Mouse (Mus musculus): Measurements from ENCODE around the gene Mid1. TPM values are rescaled to one million over a fixed set of nuclear protein-coding genes. Genes with fewer than 3 reads are reported as not detected.
"Not testable (repeated sequence)": the region's sequence is repeated elsewhere in the genome, so short reads cannot be mapped to it uniquely, and the experiment has no call there.

The Mid1 gene
- polyA plus RNA-seq, 2 experiments from 2014 or later: 0.89 to 1.3 TPM

DNA sequence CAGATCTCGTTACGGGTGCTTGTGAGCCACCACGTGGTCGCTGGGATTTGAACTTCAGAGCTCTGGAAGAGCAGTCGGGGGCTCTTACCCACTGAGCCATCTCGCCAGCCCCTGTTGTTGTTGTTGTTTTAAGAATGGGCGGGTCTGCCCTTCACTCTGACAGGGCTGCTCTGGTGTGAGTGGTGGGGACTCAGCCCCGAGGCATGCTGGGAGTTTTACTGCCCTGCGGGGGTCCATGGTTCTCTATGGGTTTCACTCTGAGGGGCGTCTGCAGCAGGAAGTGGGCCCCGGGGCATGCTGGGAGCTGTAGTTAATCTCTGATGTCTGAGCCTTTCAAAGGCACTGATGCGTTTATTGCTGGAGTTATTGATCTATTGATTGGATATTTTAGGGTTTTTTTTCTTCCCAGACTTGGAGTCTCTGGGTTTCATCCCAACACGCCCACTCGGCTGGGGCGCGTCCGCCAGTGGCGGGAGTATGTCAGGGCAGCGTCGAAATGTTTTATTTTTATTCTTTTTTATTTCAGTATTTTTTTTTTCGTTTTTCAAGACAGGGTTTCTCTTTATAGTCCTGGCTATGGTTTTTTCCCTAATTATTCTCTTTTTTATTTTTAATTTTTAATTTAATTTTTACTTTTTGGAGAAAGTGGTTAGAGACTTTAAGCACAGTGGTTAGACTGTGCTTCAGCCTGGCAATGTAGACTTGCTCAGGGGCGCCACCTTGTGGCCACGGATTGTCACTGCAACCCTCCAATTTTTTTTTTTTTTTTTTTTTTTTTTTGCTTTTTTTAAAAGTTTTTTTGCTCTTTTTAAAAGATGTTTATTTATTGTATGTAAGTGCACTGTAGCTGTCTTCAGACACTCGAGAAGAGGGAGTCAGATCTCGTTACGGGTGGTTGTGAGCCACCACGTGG, 332.6 kb downstream of the Mid1 start:
- not testable (repeated sequence) for ATAC-seq

DNA sequence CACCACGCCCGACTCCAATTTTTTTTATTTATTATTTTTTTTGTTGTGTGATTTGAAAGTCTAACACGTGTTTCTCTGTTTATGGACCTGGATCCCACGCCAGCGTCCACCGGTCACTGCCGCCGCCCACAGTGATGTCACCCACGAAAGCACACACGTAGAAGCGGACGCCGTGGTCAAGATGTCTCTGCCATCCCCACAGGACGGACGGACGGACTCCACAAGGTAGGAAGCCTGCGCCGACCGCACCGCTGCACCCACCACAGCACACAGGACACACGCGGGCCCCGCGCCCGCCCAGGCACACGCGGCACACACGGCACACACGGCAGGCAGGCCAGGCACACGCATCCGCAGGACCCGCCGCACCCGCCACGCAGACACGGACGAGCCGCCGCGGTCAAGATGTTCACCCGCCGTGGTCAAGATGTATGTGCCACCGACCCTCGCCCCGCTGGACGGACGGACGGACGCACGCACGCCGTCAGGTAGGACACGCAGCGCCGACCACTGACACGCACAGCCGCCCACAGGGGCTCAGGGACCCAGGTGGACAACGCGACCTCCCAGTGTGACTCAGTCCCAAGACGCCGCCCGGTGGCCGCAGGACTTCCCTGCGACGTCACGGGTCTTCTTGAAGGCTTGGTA, 333.7 kb downstream of the Mid1 start:
- ATAC-seq: not testable (repeated sequence)

DNA sequence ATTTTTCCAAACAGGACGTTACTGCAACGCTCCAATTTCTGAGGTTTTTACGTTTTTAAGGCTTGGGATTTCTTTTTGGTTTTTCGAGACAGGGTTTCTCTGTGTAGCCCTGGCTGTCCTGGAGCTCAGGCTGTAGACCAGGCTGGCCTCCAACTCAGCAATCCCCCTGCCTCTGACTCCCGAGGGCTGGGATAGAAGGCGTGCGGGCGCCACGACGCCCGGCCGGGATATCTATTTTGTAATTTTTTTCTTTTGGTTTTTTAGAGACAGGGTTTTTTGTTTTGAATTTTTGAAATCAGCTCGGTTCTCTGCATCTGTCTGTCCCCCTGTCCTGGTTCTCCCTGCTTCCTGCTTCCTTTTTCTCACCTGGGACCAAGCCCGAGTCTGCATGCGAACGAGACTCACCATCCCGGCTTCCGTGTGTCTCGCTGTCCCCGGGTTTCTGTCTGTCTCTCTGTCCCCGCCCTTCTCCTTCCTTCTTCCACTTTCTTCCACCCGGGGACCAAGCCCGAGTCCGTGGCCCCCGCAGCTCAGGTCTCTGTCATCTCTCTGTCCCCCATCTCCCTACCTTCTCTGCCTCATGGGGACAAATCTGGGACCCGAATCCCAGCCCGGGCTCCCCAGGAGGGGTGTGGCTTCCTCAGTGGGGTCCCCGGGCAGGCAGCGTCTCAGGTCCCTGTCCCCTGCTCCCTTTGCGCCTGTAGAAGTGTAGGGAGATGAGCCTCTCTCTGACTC, 334.4 kb downstream of the Mid1 start:
- ATAC-seq: not testable (repeated sequence)

DNA sequence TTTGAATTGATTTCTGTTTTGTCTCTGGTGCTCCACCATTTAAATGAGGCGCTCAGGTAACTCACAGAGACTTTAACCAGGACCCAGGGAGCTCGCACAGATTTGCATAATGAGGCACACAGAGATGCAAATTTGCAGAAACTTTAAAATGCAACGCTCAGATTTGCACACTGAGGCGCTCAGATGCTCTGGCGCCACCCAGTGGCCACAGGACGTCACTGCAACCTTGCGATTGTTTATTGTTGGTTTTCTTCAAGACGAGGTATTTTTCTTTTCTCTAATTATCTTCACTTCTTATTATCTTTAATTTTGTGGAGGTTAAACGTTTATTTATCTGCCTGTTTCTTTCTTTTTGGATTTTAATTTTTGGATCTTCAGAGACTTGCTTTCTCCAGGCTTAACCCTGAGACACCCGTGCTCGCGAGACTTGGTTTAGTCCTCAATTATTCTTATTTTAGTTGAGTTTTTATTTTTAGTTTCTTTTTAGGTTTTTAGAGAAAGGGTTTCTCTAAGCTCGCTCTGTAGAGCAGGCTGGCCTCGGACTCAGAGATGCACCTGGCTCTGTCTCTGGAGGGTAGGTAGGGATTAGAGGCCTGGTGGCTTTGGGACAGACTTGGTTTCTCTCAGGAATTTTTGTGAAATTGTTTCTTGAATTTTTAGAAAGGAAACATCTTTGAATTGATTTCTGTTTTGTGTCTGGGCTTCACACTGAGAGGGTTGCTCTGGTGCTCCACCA, 335.1 kb downstream of the Mid1 start:
- not testable (repeated sequence) for ATAC-seq

DNA sequence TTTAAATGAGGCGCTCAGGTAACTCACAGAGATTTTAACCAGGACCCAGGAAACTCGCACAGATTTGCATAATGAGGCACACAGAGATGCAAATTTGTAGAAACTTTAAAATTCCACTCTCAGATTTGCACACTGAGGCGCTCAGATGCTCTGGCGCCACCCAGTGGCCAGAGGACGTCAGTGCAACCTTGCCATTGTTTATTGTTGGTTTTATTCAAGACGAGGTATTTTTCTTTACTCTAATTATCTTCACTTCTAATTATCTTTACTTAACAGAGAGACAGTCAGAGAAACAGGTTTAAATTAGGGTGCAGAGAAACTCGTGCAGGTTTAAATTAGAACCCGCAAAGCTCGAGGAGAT, 335.7 kb downstream of the Mid1 start:
- peak; percentile 38 for ATAC-seq

DNA sequence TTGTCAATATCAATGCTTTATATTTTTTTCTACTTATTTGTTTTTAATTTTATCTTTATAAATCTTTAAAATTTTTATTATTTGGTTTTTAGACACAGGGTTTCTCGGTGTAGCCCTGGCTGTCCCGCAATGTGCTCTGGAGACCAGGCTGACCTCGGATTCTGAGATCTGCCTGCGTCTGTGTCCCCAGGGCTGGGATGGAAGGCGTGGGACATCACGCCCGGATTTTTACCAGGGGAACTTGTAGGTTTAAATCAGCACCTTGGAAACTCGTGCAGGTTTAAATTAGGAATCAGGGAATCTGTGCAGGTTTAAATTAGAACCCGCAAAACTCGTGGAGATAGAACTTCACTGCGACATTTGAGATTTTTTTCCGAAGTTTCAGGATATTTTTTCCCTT, 336.2 kb downstream of the Mid1 start:
- not testable (repeated sequence) for ATAC-seq

DNA sequence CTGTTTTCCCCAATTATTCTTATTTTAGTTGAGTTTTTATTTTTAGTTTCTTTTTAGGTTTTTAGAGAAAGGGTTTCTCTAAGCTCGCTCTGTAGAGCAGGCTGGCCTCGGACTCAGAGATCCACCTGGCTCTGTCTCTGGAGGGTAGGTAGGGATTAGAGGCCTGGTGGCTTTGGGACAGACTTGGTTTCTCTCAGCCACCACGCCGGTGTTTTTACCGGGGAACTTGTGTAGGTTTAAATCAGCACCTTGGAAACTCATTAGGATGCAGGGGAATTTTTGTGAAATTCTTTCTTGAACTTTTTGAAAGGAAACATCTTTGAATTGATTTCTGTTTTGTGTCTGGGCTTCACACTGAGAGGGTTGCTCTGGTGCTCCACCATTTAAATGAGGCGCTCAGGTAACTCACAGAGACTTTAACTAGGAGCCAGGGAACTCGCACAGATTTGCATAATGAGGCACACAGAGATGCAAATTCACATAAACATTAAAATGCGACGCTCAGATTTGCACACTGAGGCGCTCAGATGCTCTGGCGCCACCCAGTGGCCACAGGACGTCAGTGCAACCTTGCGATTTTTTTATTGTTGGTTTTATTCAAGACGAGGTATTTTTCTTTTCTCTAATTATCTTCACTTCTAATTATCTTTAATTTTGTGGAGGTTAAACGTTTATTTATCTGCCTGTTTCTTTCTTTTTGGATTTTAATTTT, 336.9 kb downstream of the Mid1 start:
- ATAC-seq: not testable (repeated sequence)

Other genes with a start within 250 kb of the Mid1 start
- not detected for gene 4933400A11Rik, start 94.4 kb downstream of the Mid1 start, polyA plus RNA-seq (2017; shearing (Covaris generic))

All from activated CD4-positive, CD25-positive, alpha-beta regulatory T cell, adult 4 months (primary cell).